In the genomic region with DNA sequence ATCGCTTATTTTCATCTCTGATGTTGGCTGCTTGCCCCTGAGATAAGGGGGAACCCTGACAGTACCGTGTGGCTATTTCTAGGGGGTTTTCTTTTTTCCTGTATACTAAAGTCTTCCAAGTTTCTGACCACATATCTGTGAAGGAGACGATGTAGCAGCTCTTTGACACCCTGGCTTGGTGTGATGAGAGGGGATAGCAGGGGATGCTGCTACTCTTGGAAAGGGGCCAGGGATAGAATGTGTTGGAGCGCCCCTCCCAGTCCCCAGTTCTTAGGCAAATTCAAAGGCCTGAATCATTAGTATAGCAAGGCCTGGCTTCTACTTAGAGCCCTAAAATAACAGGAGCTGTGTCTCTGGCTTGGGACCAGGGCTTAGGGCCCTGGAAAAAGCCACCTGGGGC, we compare ENCODE assay signal across 8 mouse cellular contexts. TPM values are rescaled to one million over a fixed set of nuclear protein-coding genes. Genes with fewer than 3 reads are reported as not detected.
DNase-seq lines count a peak whose midpoint lies in the region; ATAC-seq and TF ChIP-seq lines count a peak whose summit lies in the region.

No protein-coding gene starts in this region.

- ATAC-seq in frontal cortex, adult (ENCODE audit: low TSS enrichment) = peak; percentile 8; the same call in 1 of the 2 replicates
- ATAC-seq in heart, embryonic 11.5 days (replicated peaks; ENCODE audit: insufficient number of reproducible peaks, low FRiP score, low TSS enrichment) = no peak
- no peak for ATAC-seq in liver, embryonic 12.5 days
- no peak for ATAC-seq in megakaryocyte-erythroid progenitor cell, adult 5-6 weeks (replicated peaks; ENCODE audit: low FRiP score, low TSS enrichment, poor library complexity, severe bottlenecking)

- WGBS in heart, embryonic 11.5 days (ENCODE audit: insufficient replicate concordance) = 20% methylated on average over 4 of the region's 4 CpGs
- 29% methylated on average over 4 of the region's 4 CpGs for WGBS in liver, embryonic 12.5 days (ENCODE audit: insufficient replicate concordance)

- no peaks in the 10 kb centered on the region for H3K36me3 ChIP-seq in ES-Bruce4 (ENCODE audit: control insufficient read depth, insufficient read depth, low read length, poor library complexity, severe bottlenecking)
- peaks cover 3% of the 10 kb centered on the region for H3K36me3 ChIP-seq in heart, embryonic 11.5 days (ENCODE audit: control insufficient read depth, insufficient read depth, low read length)
- H3K36me3 ChIP-seq in liver, embryonic 12.5 days = no peaks in the 10 kb centered on the region

- 0 out of 2 replicates have a peak overlapping the region, but pooled peaks have one; percentile 14 for H3K4me3 ChIP-seq in ES-Bruce4 (ENCODE audit: low read depth, low read length)
- H3K4me3 ChIP-seq in heart, embryonic 11.5 days (ENCODE audit: low read depth, low read length) = 0 out of 2 replicates have a peak overlapping the region, but pooled peaks have one; percentile 6
- no peak overlapping the region for H3K4me3 ChIP-seq in liver, embryonic 12.5 days

- TF ChIP-seq CTCF in ES-Bruce4 (IDR thresholded peaks at IDR 0.05; ENCODE audit: low read depth, low read length) = no peak

- no peak for TF ChIP-seq POLR2A in ES-Bruce4 (IDR thresholded peaks at IDR 0.05; ENCODE audit: insufficient read depth, low read length)

- H3K9ac ChIP-seq in ES-Bruce4 (ENCODE audit: low read depth, poor library complexity, severe bottlenecking) = no peak overlapping the region
- peak overlapping the region; percentile 36 for H3K9ac ChIP-seq in heart, embryonic 11.5 days (ENCODE audit: low read depth, low read length)
- no peak overlapping the region for H3K9ac ChIP-seq in liver, embryonic 12.5 days

- no peak for DNase-seq in frontal cortex, postnatal 25 days (ENCODE audit: low spot score in 2 of 2)
- no peak for DNase-seq in cerebellum, adult 11-12 months
- DNase-seq in layer of hippocampus, adult 9-10 months (ENCODE audit: low spot score) = no peak

- no peak for TF ChIP-seq EP300 in ES-Bruce4 (IDR thresholded peaks at IDR 0.05; ENCODE audit: insufficient read depth, low read depth, low read length)

- no peak overlapping the region for H3K27ac ChIP-seq in ES-Bruce4 (ENCODE audit: insufficient read depth, low read length)
- peak overlapping the region; percentile 68 for H3K27ac ChIP-seq in heart, embryonic 11.5 days (ENCODE audit: low read depth, low read length)
- H3K27ac ChIP-seq in liver, embryonic 12.5 days = no peak overlapping the region

- H3K4me1 ChIP-seq in ES-Bruce4 (ENCODE audit: control insufficient read depth, insufficient read depth, low read length) = no peaks in the 10 kb centered on the region
- H3K4me1 ChIP-seq in heart, embryonic 11.5 days (ENCODE audit: control insufficient read depth, insufficient read depth, low read length) = peaks cover 48% of the 10 kb centered on the region
- peaks cover 20% of the 10 kb centered on the region for H3K4me1 ChIP-seq in liver, embryonic 12.5 days

- no peaks in the 10 kb centered on the region for H3K27me3 ChIP-seq in ES-Bruce4 (ENCODE audit: control insufficient read depth, insufficient read depth, low read length, poor library complexity, severe bottlenecking)
- H3K27me3 ChIP-seq in heart, embryonic 11.5 days (ENCODE audit: control insufficient read depth, insufficient read depth, low read length) = no peaks in the 10 kb centered on the region
- H3K27me3 ChIP-seq in liver, embryonic 12.5 days (replicated peaks) = 0 out of 2 replicates have a peak, but pooled peaks cover 1% of the 10 kb centered on the region

- H3K4me2 ChIP-seq in heart, embryonic 11.5 days = peak overlapping the region; percentile 53
- H3K4me2 ChIP-seq in liver, embryonic 12.5 days = peak overlapping the region; percentile 29

- H3K9me3 ChIP-seq in ES-Bruce4 (replicated peaks; ENCODE audit: control insufficient read depth, insufficient read depth, low read length, poor library complexity, severe bottlenecking) = no peaks in the 10 kb centered on the region
- no peaks in the 10 kb centered on the region for H3K9me3 ChIP-seq in heart, embryonic 11.5 days (replicated peaks; ENCODE audit: control insufficient read depth, low read length)
- H3K9me3 ChIP-seq in liver, embryonic 12.5 days (replicated peaks) = no peaks in the 10 kb centered on the region

RNA-seq across cellular contexts. Expression of gene P4ha2, which starts 13.5 kb away (rescaled TPM):
- polyA plus RNA-seq in ES-Bruce4 (2011; ENCODE audit: insufficient read depth, insufficient read length, low read depth, missing spikeins) = 16.6 and 25.5 TPM in 2 replicates
- 51.6 and 61.3 TPM in 2 replicates for polyA plus RNA-seq in heart, embryonic 11.5 days (2014; fragmentation: Nextera tagmentation; extraction: Ambion mirVana)
- 9.9 and 10.3 TPM in 2 replicates for polyA plus RNA-seq in liver, embryonic 12.5 days (2016; fragmentation: Nextera tagmentation; extraction: Ambion mirVana)
- 1.4 and 12.9 TPM in 2 replicates for total RNA-seq in megakaryocyte-erythroid progenitor cell, adult 5-6 weeks (2014; fragmentation: Nextera tagmentation)
- total RNA-seq in megakaryocyte-erythroid progenitor cell, adult 5-6 weeks (2017) = 0.65 and 2.5 TPM in 2 replicates

RNA-seq across cellular contexts. Expression of gene Pdlim4, which starts 44.5 kb away (rescaled TPM):
- 8.7 and 13.0 TPM in 2 replicates for polyA plus RNA-seq in ES-Bruce4 (2011; ENCODE audit: insufficient read depth, insufficient read length, low read depth, missing spikeins)
- 8.6 and 12.0 TPM in 2 replicates for polyA plus RNA-seq in heart, embryonic 11.5 days (2014; fragmentation: Nextera tagmentation; extraction: Ambion mirVana)
- polyA plus RNA-seq in liver, embryonic 12.5 days (2016; fragmentation: Nextera tagmentation; extraction: Ambion mirVana) = 4.4 and 4.9 TPM in 2 replicates
- total RNA-seq in megakaryocyte-erythroid progenitor cell, adult 5-6 weeks (2014; fragmentation: Nextera tagmentation) = not detected in 2 replicates
- total RNA-seq in megakaryocyte-erythroid progenitor cell, adult 5-6 weeks (2017) = 0.69 TPM in 1 of 2 replicates, not detected in the other
